Mouse (Mus musculus): ENCODE results near the gene Camk2b.

GRCm38 (mm10) chr11:5930578-5930977 is 135.6 kb downstream of the Camk2b start:
- TF ChIP-seq CTCF (IDR thresholded peaks at IDR 0.05; ENCODE audit: control insufficient read depth, insufficient read depth, insufficient replicate concordance, low read depth, low read length): no peak
- TF ChIP-seq POLR2A (IDR thresholded peaks at IDR 0.05; ENCODE audit: control insufficient read depth, low read depth, low read length): no peak
